Mouse (Mus musculus) CH12.LX (cell line): ENCODE measurements around the gene Cfap97d1. TPM values are rescaled to one million over a fixed set of nuclear protein-coding genes. Genes with fewer than 3 reads are reported as not detected.

Experiments used
- DNase-seq: peaks from one replicate; pipeline ENCODE4 v3.0.0-alpha.2; 2013; ENCODE audit errors: extremely low read depth
- H3K27ac ChIP-seq: 2 replicates; pipeline ENCODE4 v1.5.1; 2012; ENCODE audit warnings: low read depth, mild to moderate bottlenecking, control low read depth, moderate library complexity; ENCODE audit not compliant: insufficient read depth
- H3K27me3 ChIP-seq: replicated peaks from 2 replicates; pipeline ENCODE3; 2012; ENCODE audit warnings: inconsistent platforms
- H3K36me3 ChIP-seq, 2 experiments: replicated peaks in 1 of 2; 2 replicates each; pipeline versions ENCODE3 to v1.6.1; 2012; ENCODE audit warnings: inconsistent platforms in 1 of 2, low read length in 1 of 2, mild to moderate bottlenecking in 1 of 2, mixed read lengths in 1 of 2, moderate library complexity in 1 of 2; ENCODE audit not compliant: control insufficient read depth in 1 of 2, insufficient read depth in 1 of 2
- H3K4me1 ChIP-seq, 2 experiments: 2 replicates each; pipeline ENCODE4 v1.6.1; 2012; ENCODE audit warnings: inconsistent platforms in 1 of 2, moderate library complexity in 1 of 2; ENCODE audit not compliant: insufficient read depth in 2 of 2, control insufficient read depth in 1 of 2
- H3K4me2 ChIP-seq: 2 replicates; pipeline ENCODE4 v1.6.1; 2012; ENCODE audit warnings: low read depth, mild to moderate bottlenecking, control low read depth; ENCODE audit not compliant: poor library complexity, insufficient read depth, severe bottlenecking
- H3K4me3 ChIP-seq, 3 experiments: fragments of 150-350 bp in 1 of 3; sonication (generic) in 1 of 3; replicated peaks in 1 of 3; 2 replicates each; pipeline versions ENCODE3 to v1.5.1; 2011 to 2012; ENCODE audit warnings: low read depth in 2 of 3, low read length in 2 of 3, mild to moderate bottlenecking in 2 of 3, moderate library complexity in 2 of 3, control low read depth in 1 of 3, improper control_type of control experiment in 1 of 3, inconsistent platforms in 1 of 3, mixed read lengths in 1 of 3; ENCODE audit not compliant: poor library complexity in 1 of 3
- H3K79me2 ChIP-seq: replicated peaks from 2 replicates; pipeline ENCODE4 v1.6.1; 2012; ENCODE audit warnings: mild to moderate bottlenecking, moderate library complexity; ENCODE audit not compliant: control insufficient read depth, poor library complexity, insufficient read depth, severe bottlenecking; ENCODE audit errors: extremely low read depth
- H3K9ac ChIP-seq: 2 replicates; pipeline ENCODE4 v1.6.1; 2012; ENCODE audit warnings: low read depth, mild to moderate bottlenecking, control low read depth, moderate library complexity; ENCODE audit not compliant: insufficient read depth
- H3K9me3 ChIP-seq: replicated peaks from 2 replicates; pipeline ENCODE3; 2012; ENCODE audit warnings: low read length, inconsistent platforms, mixed read lengths
- BHLHE40 ChIP-seq: IDR thresholded peaks from 2 replicates; pipeline ENCODE4 v1.6.1; 2011; ENCODE audit warnings: mild to moderate bottlenecking, low read depth, low read length, improper control_type of control experiment
- CHD1 ChIP-seq: IDR thresholded peaks from 2 replicates; pipeline ENCODE4 v1.6.1; 2012; ENCODE audit warnings: low read depth, low read length, improper control_type of control experiment, inconsistent platforms
- CHD2 ChIP-seq: IDR thresholded peaks from 2 replicates; pipeline ENCODE4 v1.6.1; 2011; ENCODE audit warnings: low read length, improper control_type of control experiment
- CTCF ChIP-seq, 2 experiments: IDR thresholded peaks in 1 of 2; conservative IDR thresholded peaks in 1 of 2; 2 replicates each; pipeline ENCODE4 v1.5.1; 2011 to 2012; ENCODE audit warnings: low read depth in 2 of 2, low read length in 2 of 2, improper control_type of control experiment in 1 of 2, inconsistent platforms in 1 of 2, mild to moderate bottlenecking in 1 of 2, moderate library complexity in 1 of 2
- E2F4 ChIP-seq: IDR thresholded peaks from 2 replicates; pipeline ENCODE4 v1.6.1; 2011; ENCODE audit warnings: low read depth, low read length, improper control_type of control experiment; ENCODE audit not compliant: insufficient replicate concordance
- ELF1 ChIP-seq: IDR thresholded peaks from 2 replicates; pipeline ENCODE4 v1.6.1; 2014; ENCODE audit warnings: low read depth, mild to moderate bottlenecking, inconsistent platforms, low read length, improper control_type of control experiment
- EP300 ChIP-seq: IDR thresholded peaks from 2 replicates; pipeline ENCODE4 v1.6.1; 2011; ENCODE audit warnings: low read length, improper control_type of control experiment
- ETS1 ChIP-seq: conservative IDR thresholded peaks from 2 replicates; pipeline ENCODE4 v1.6.1; 2012; ENCODE audit warnings: low read depth, mild to moderate bottlenecking, inconsistent platforms, low read length, improper control_type of control experiment, moderate library complexity
- HCFC1 ChIP-seq: IDR thresholded peaks from 2 replicates; pipeline ENCODE4 v1.6.1; 2012; ENCODE audit warnings: low read depth, mild to moderate bottlenecking, inconsistent platforms, low read length, improper control_type of control experiment
- IRF4 ChIP-seq: IDR thresholded peaks from 2 replicates; pipeline ENCODE4 v1.6.1; 2014; ENCODE audit warnings: low read depth, mild to moderate bottlenecking, inconsistent platforms, low read length, improper control_type of control experiment
- JUN ChIP-seq: IDR thresholded peaks from 2 replicates; pipeline ENCODE4 v1.6.1; 2011; ENCODE audit warnings: low read depth, mild to moderate bottlenecking, low read length, improper control_type of control experiment, moderate library complexity; ENCODE audit not compliant: insufficient read depth
- JUND ChIP-seq: conservative IDR thresholded peaks from 2 replicates; pipeline ENCODE4 v1.6.1; 2011; ENCODE audit warnings: low read depth, low read length, improper control_type of control experiment
- MAFK ChIP-seq: IDR thresholded peaks from 2 replicates; pipeline ENCODE4 v1.6.1; 2011; ENCODE audit warnings: low read length, improper control_type of control experiment; ENCODE audit not compliant: insufficient replicate concordance
- MAX ChIP-seq: IDR thresholded peaks from 2 replicates; pipeline ENCODE4 v1.6.1; 2011; ENCODE audit warnings: low read length, improper control_type of control experiment
- MAZ ChIP-seq: IDR thresholded peaks from 2 replicates; pipeline ENCODE4 v1.6.1; 2012; ENCODE audit warnings: low read depth, mild to moderate bottlenecking, inconsistent platforms, low read length, improper control_type of control experiment, moderate library complexity
- MEF2A ChIP-seq: IDR thresholded peaks from 2 replicates; pipeline ENCODE4 v1.6.1; 2014; ENCODE audit warnings: low read depth, mild to moderate bottlenecking, inconsistent platforms, low read length, improper control_type of control experiment, borderline replicate concordance
- MXI1 ChIP-seq: IDR thresholded peaks from 2 replicates; pipeline ENCODE4 v1.6.1; 2011; ENCODE audit warnings: mild to moderate bottlenecking, low read depth, low read length, improper control_type of control experiment
- MYC ChIP-seq: IDR thresholded peaks from 2 replicates; pipeline ENCODE4 v1.6.1; 2011; ENCODE audit warnings: low read depth, mild to moderate bottlenecking, improper control_type of control experiment, low read length
- NRF1 ChIP-seq: IDR thresholded peaks from 2 replicates; pipeline ENCODE4 v1.6.1; 2014; ENCODE audit warnings: low read depth, mild to moderate bottlenecking, inconsistent platforms, low read length, improper control_type of control experiment, moderate library complexity
- PAX5 ChIP-seq: IDR thresholded peaks from 2 replicates; pipeline ENCODE4 v1.6.1; 2012; ENCODE audit warnings: low read length, inconsistent platforms, mixed read lengths
- POLR2A ChIP-seq: IDR thresholded peaks from 2 replicates; pipeline ENCODE4 v1.6.1; 2011; ENCODE audit warnings: low read depth, mild to moderate bottlenecking, improper control_type of control experiment, low read length
- POLR2AphosphoS2 ChIP-seq: IDR thresholded peaks from 2 replicates; pipeline ENCODE4 v1.6.1; 2011; ENCODE audit warnings: low read depth, low read length, improper control_type of control experiment
- RCOR1 ChIP-seq: conservative IDR thresholded peaks from 2 replicates; pipeline ENCODE4 v1.6.1; 2012; ENCODE audit warnings: low read depth, mild to moderate bottlenecking, inconsistent platforms, low read length, improper control_type of control experiment
- SIN3A ChIP-seq: IDR thresholded peaks from 2 replicates; pipeline ENCODE4 v1.6.1; 2012; ENCODE audit warnings: low read length, improper control_type of control experiment, inconsistent platforms
- SMC3 ChIP-seq: IDR thresholded peaks from 2 replicates; pipeline ENCODE4 v1.6.1; 2011; ENCODE audit warnings: low read depth, low read length, improper control_type of control experiment
- TBP ChIP-seq: conservative IDR thresholded peaks from 2 replicates; pipeline ENCODE4 v1.6.1; 2011; ENCODE audit warnings: low read depth, low read length, improper control_type of control experiment
- TCF12 ChIP-seq: IDR thresholded peaks from 2 replicates; pipeline ENCODE4 v1.6.1; 2014; ENCODE audit warnings: low read depth, mild to moderate bottlenecking, inconsistent platforms, low read length, improper control_type of control experiment
- UBTF ChIP-seq: IDR thresholded peaks from 2 replicates; pipeline ENCODE4 v1.6.1; 2012; ENCODE audit warnings: low read depth, mild to moderate bottlenecking, inconsistent platforms, low read length, improper control_type of control experiment, moderate library complexity
- USF1 ChIP-seq: IDR thresholded peaks from 2 replicates; pipeline ENCODE4 v1.6.1; 2014; ENCODE audit warnings: low read depth, mild to moderate bottlenecking, inconsistent platforms, low read length, improper control_type of control experiment
- USF2 ChIP-seq: conservative IDR thresholded peaks from 2 replicates; pipeline ENCODE4 v1.6.1; 2011; ENCODE audit warnings: low read depth, low read length, improper control_type of control experiment
- ZKSCAN1 ChIP-seq: IDR thresholded peaks from 2 replicates; pipeline ENCODE4 v1.6.1; 2012; ENCODE audit warnings: low read depth, inconsistent platforms, low read length, improper control_type of control experiment, borderline replicate concordance
- ZMIZ1 ChIP-seq: IDR thresholded peaks from 2 replicates; pipeline ENCODE4 v1.6.1; 2012; ENCODE audit warnings: low read depth, mild to moderate bottlenecking, inconsistent platforms, low read length, improper control_type of control experiment
- ZNF384 ChIP-seq: IDR thresholded peaks from 2 replicates; pipeline ENCODE4 v1.6.1; 2012; ENCODE audit warnings: low read depth, low read length, improper control_type of control experiment, inconsistent platforms
- dilution Hi-C: fragments of 300-500 bp; cut with MboI; formaldehyde crosslinking; loops from 2 replicates; pipeline ENCODE4 v1.14.3; 2020; ENCODE audit warnings: low sequenced_read_pairs; ENCODE audit not compliant: extremely low pct_unique_long_range_greater_than_20kb, extremely low pct_ligation_motif_present
- in situ Hi-C: fragments of 300-500 bp; cut with MboI; formaldehyde crosslinking; loops from 3 replicates; pipeline ENCODE4 v1.14.3; 2019; ENCODE audit warnings: low sequenced_read_pairs, low pct_ligation_motif_present, low pct_unique_long_range_greater_than_20kb, mixed read lengths
- polyA plus RNA-seq: library from polyadenylated mRNA; unstranded; fragments of >175 nt; gene quantifications from 2 replicates; pipeline ENCODE4 v1.2.1, GENCODE M21; 2012; ENCODE audit warnings: low read depth; ENCODE audit not compliant: insufficient read length
- total RNA-seq, 2 experiments: library from RNA; depleted of rRNA; stranded (reverse); fragments of 300-350 nt in 1 of 2; fragments of >200 nt in 1 of 2; gene quantifications; 2 replicates each; pipeline ENCODE4 v1.2.3; 2012 to 2014

Cfap97d1 gene
- total and polyA plus RNA-seq, 3 experiments = not detected

GRCm38 (mm10) chr11:102039487-102040137, 55.5 kb downstream of the Cfap97d1 start:
- DNase-seq = no peak
- H3K36me3 ChIP-seq = no peaks in the 10 kb centered on the region
- TF ChIP-seq CHD2 = no peak
- no peak for TF ChIP-seq HCFC1
- no peak for TF ChIP-seq MXI1
- TF ChIP-seq, all 38 proteins: peak for 0
- Histone ChIP-seq H3K79me2 (no peaks in the 10 kb centered on the region), H3K27ac (no peak overlapping the region), H3K9me3 (peaks cover 2% of the 10 kb centered on the region), H3K4me2 (no peak overlapping the region), H3K4me3 (no peak overlapping the region), H3K9ac (no peak overlapping the region), H3K27me3 (peaks cover 72% of the 10 kb centered on the region), H3K4me1 (peaks cover 0 to 2% of the 10 kb centered on the region in 2 experiments; a peak in 1 of 4 replicates)
- in situ Hi-C loops = no loop called here
- dilution Hi-C loops = no loop called here

GRCm38 (mm10) chr11:102040138-102040524, 56.1 kb downstream of the Cfap97d1 start:
- peaks cover 0 to 2% of the 10 kb centered on the region in 2 experiments; a peak in 1 of 4 replicates for H3K4me1 ChIP-seq
- peaks cover 72% of the 10 kb centered on the region for H3K27me3 ChIP-seq
- no peak overlapping the region for H3K9ac ChIP-seq
- DNase-seq = peak; percentile 70
- dilution Hi-C loops = no loop called here
- no peak overlapping the region for H3K27ac ChIP-seq
- peaks cover 2% of the 10 kb centered on the region for H3K9me3 ChIP-seq
- H3K4me3 ChIP-seq = no peak overlapping the region
- no peaks in the 10 kb centered on the region for H3K79me2 ChIP-seq
- in situ Hi-C loops = no loop called here
- H3K36me3 ChIP-seq = no peaks in the 10 kb centered on the region
- no peak overlapping the region for H3K4me2 ChIP-seq
- no peak for TF ChIP-seq ZKSCAN1
- no peak for TF ChIP-seq BHLHE40
- no peak for TF ChIP-seq MAX
- TF ChIP-seq TCF12 = no peak
- no peak for TF ChIP-seq EP300
- 0 out of 2 replicates have a peak, but pooled peaks have one; percentile 16 for TF ChIP-seq ELF1
- TF ChIP-seq ZMIZ1 = no peak
- TF ChIP-seq MEF2A = peak; percentile 50
- no peak for TF ChIP-seq USF2
- TF ChIP-seq ETS1 = 0 out of 2 replicates have a peak, but pooled peaks have one; percentile 17
- TF ChIP-seq JUN = no peak
- TF ChIP-seq POLR2AphosphoS2 = no peak
- peak; percentile 72; the same call in 1 of the 2 replicates for TF ChIP-seq SIN3A
- TF ChIP-seq USF1 = no peak
- TF ChIP-seq MYC = no peak
- TF ChIP-seq UBTF = no peak
- TF ChIP-seq E2F4 = no peak
- no peak for TF ChIP-seq MAFK
- no peak for TF ChIP-seq CHD1
- 0 out of 2 replicates have a peak, but pooled peaks have one; percentile 11 for TF ChIP-seq IRF4
- TF ChIP-seq NRF1 = no peak
- no peak for TF ChIP-seq RCOR1
- TF ChIP-seq CHD2 = no peak
- no peak for TF ChIP-seq PAX5
- TF ChIP-seq MXI1 = no peak
- no peak for TF ChIP-seq TBP
- TF ChIP-seq MAZ = no peak
- TF ChIP-seq SMC3 = peak; percentile 94
- peak; percentile 41; the same call in 1 of the 2 replicates for TF ChIP-seq JUND
- no peak for TF ChIP-seq ZNF384
- TF ChIP-seq HCFC1 = 0 out of 2 replicates have a peak, but pooled peaks have one; percentile 16
- TF ChIP-seq POLR2A = no peak
- peak; percentile 93 to 95 for TF ChIP-seq CTCF (conservative IDR thresholded peaks at IDR 0.05 in 1 of 2, IDR thresholded peaks at IDR 0.05 in 1 of 2; ENCODE audit: low read depth in 2 of 2, low read length in 2 of 2)
